Mouse (Mus musculus) left cerebral cortex, postnatal 4 days (tissue): Measurements from ENCODE around the gene Patl2. TPM values are rescaled to one million over a fixed set of nuclear protein-coding genes. Genes with fewer than 3 reads are reported as not detected.

Source experiments
- DNase-seq: peaks from one replicate; pipeline ENCODE4 v3.0.0-alpha.2; 2022
- intact Hi-C: fragments of 180-260 bp; cut with DNase I; formaldehyde crosslinking; loops from one replicate; pipeline ENCODE4 v1.15.1; 2025
- total RNA-seq, 2 experiments: library from RNA; stranded (reverse); gene quantifications; 2 replicates each; pipeline ENCODE4 v1.2.3; 2021

The Patl2 gene
- total RNA-seq, 2 experiments from 2014 or later = not detected

- DNase-seq = no peak
- intact Hi-C loops = no loop called here
Observed at GRCm38 (mm10) chr2:122093844-122094243, 92.1 kb downstream of the Patl2 start.

GRCm38 (mm10) chr2:122086446-122086845, 99.5 kb downstream of the Patl2 start:
- intact Hi-C loops = no loop called here
- peak; percentile 62 for DNase-seq

- peak; percentile 43 for DNase-seq
- intact Hi-C loops = no loop called here
Observed at GRCm38 (mm10) chr2:122081728-122082456, 104.1 kb downstream of the Patl2 start.

Other genes starting within 250 kb of the Patl2 start
- 10 to 100 TPM; 46.1 to 57.0 TPM for gene Ctdspl2, start 230.2 kb downstream of the Patl2 start, total RNA-seq
- under 1 TPM; 0.44 to 0.68 TPM for gene Mageb3, start 230.1 kb downstream of the Patl2 start, total RNA-seq
- 10 to 100 TPM; 17.4 to 18.7 TPM for gene Eif3j1, start 157.6 kb downstream of the Patl2 start, total RNA-seq
- 10 to 100 TPM; 23.3 to 23.7 TPM for gene Spg11, start 67.8 kb downstream of the Patl2 start, total RNA-seq
- gene B2m, start 38.5 kb downstream of the Patl2 start, total RNA-seq = 10 to 100 TPM; 38.3 to 42.6 TPM
- gene Trim69, start 25.5 kb downstream of the Patl2 start, total RNA-seq = not detected
- gene Terb2, start 83 bp upstream of the Patl2 start, total RNA-seq = not detected
- gene Sord, start 48.6 kb upstream of the Patl2 start, total RNA-seq = 10 to 100 TPM; 14.9 to 16.0 TPM
- gene Duox2, start 112.3 kb upstream of the Patl2 start, total RNA-seq = under 1 TPM; 0.22 to 0.58 TPM
- under 1 TPM; 0.36 to 0.40 TPM for gene Duoxa2, start 112.7 kb upstream of the Patl2 start, total RNA-seq
- under 1 TPM; 0.40 to 0.66 TPM for gene Duoxa1, start 127.5 kb upstream of the Patl2 start, total RNA-seq
- under 1 TPM; 0.12 to 0.36 TPM for gene Duox1, start 129.5 kb upstream of the Patl2 start, total RNA-seq
- 10 to 100 TPM; 54.9 to 56.9 TPM for gene Shf, start 183.0 kb upstream of the Patl2 start, total RNA-seq
- gene Slc28a2, start 240.3 kb upstream of the Patl2 start, total RNA-seq = under 1 TPM in 1 of 2 experiments, not detected in 1; 0.20 TPM